Mouse (Mus musculus) embryonic facial prominence, embryonic 12.5 days (tissue): Measurements from ENCODE around the gene Card10. TPM values are rescaled to one million over a fixed set of nuclear protein-coding genes. Genes with fewer than 3 reads are reported as not detected.
A peak's percentile ranks its signal among the peaks of the same experiment; 100 is the strongest.

Experiments used
- ATAC-seq: fragments of 200-750 bp; cut with Nextera tagmentation; 2 replicates; pipeline ENCODE4 v1.8.0; 2017; ENCODE audit not compliant: insufficient number of reproducible peaks, insufficient read depth, low FRiP score, low TSS enrichment
- H3K27ac ChIP-seq: fragments of 300-500 bp; sonication (generic); 2 replicates; pipeline ENCODE4 v1.5.1; 2016; ENCODE audit warnings: mild to moderate bottlenecking
- H3K27me3 ChIP-seq: fragments of 300-500 bp; sonication (generic); 2 replicates; pipeline ENCODE4 v1.6.1; 2016; ENCODE audit warnings: mild to moderate bottlenecking, moderate library complexity
- H3K36me3 ChIP-seq: fragments of 300-500 bp; sonication (generic); 2 replicates; pipeline ENCODE4 v1.6.1; 2016; ENCODE audit warnings: mild to moderate bottlenecking
- H3K4me1 ChIP-seq: fragments of 300-500 bp; sonication (generic); 2 replicates; pipeline ENCODE4 v1.6.1; 2016
- H3K4me2 ChIP-seq: fragments of 300-500 bp; sonication (generic); replicated peaks from 2 replicates; pipeline ENCODE4 v1.6.1; 2016; ENCODE audit warnings: mild to moderate bottlenecking, moderate library complexity
- H3K4me3 ChIP-seq: fragments of 300-500 bp; sonication (generic); 2 replicates; pipeline ENCODE4 v1.5.1; 2016; ENCODE audit warnings: mild to moderate bottlenecking
- H3K9ac ChIP-seq: fragments of 300-500 bp; sonication (generic); 2 replicates; pipeline ENCODE4 v1.6.1; 2016; ENCODE audit warnings: mild to moderate bottlenecking, moderate library complexity
- H3K9me3 ChIP-seq: fragments of 300-500 bp; sonication (generic); 2 replicates; pipeline ENCODE4 v1.6.1; 2016; ENCODE audit warnings: mild to moderate bottlenecking, moderate library complexity
- WGBS: fragments of 180-500 bp; shearing (Covaris S2); methylation state at CpG from one replicate; pipeline ENCODE4 v1.1.7; 2016; 5-methylcytosine and 5-hydroxymethylcytosine counted together
- polyA plus RNA-seq: library from polyadenylated mRNA; unstranded; fragments of >200 nt; fragmentation: Nextera tagmentation; extraction: Ambion mirVana; gene quantifications from 2 replicates; pipeline ENCODE4 v1.2.1, GENCODE M21; 2016

The Card10 gene
- polyA plus RNA-seq, 1 experiment from 2014 or later: 3.6 TPM

DNA sequence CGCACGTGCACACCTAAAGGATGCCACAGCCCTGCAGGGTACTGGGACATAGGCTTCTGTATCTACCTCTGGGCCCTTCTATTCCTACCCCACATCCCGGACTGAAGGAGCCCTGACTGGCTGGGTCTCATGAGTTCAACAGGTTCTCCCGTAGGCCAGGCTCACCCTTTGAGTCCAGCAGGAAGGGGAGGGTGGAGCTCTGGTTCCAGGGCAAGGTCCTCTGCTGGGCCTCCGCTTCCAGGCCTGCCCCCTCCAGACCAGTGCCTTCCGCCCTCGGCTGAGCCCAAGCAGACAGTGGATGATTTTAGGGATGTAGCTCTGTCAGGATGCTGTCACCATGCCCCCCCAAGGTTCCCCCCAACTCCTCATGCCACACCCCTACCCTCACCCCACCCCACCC is 21.9 kb downstream of the Card10 start:
- WGBS: 81% methylated on average over 7 of the region's 7 CpGs
- Histone ChIP-seq H3K27ac (no peak overlapping the region), H3K4me3 (no peak overlapping the region)

DNA sequence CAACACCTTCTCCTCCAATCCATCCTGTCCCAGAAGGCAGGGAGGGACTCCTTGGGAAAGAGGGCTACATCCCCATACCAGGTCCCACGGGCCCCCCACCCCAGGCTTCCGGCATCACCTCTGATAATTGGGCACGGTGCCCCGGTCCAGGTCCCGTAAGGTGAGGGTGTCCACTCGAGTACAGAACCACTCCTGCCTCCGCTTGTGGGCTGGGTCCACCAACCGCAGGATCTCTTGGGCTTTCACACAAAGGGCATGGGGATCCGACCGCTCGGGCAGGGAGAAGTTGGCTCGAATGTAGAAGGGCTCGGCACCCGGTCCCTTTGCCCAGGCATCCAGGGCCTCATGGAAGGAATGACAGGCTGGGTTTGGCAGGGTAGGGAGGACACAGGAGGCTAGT is 22.5 kb downstream of the Card10 start:
- no peak overlapping the region for H3K27ac ChIP-seq
- no peaks in the 10 kb centered on the region for H3K36me3 ChIP-seq
- ATAC-seq: no peak
- 0 out of 2 replicates have a peak, but pooled peaks cover 8% of the 10 kb centered on the region for H3K4me1 ChIP-seq
- H3K4me3 ChIP-seq: no peak overlapping the region
- no peaks in the 10 kb centered on the region for H3K27me3 ChIP-seq
- 94% methylated on average over 14 of the region's 14 CpGs for WGBS
- no peaks in the 10 kb centered on the region for H3K9me3 ChIP-seq
- H3K4me2 ChIP-seq: no peak overlapping the region
- H3K9ac ChIP-seq: no peak overlapping the region

More for the DNA sequence above, 21.9 kb downstream of the Card10 start:
- Histone ChIP-seq H3K4me2 (no peak overlapping the region), H3K9ac (no peak overlapping the region), H3K36me3 (no peaks in the 10 kb centered on the region), H3K9me3 (no peaks in the 10 kb centered on the region), H3K27me3 (no peaks in the 10 kb centered on the region), H3K4me1 (0 out of 2 replicates have a peak, but pooled peaks cover 9% of the 10 kb centered on the region)
- no peak for ATAC-seq

DNA sequence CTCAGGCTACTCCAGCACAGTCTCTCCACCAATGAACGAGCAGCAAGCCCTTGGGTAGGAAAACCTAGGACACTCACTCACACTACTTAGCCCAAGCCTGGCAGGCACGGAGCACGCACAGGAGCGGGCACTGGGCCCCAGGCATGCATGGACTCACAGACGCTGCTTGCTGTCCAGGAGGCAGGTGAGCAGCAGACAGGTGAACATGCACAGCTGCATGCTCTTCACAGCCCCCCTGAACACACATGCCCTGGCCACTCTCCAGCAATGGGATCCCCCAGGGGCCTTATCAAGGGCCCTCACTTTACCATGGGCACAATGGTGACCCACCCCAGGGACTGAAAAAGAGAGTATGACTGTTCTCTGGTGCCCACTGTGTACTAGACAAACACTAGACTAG is 23.2 kb downstream of the Card10 start:
- H3K36me3 ChIP-seq: no peaks in the 10 kb centered on the region
- H3K4me1 ChIP-seq: 0 out of 2 replicates have a peak, but pooled peaks cover 8% of the 10 kb centered on the region
- H3K9me3 ChIP-seq: no peaks in the 10 kb centered on the region
- H3K27ac ChIP-seq: no peak overlapping the region
- no peaks in the 10 kb centered on the region for H3K27me3 ChIP-seq
- WGBS: 90% methylated on average over 5 of the region's 5 CpGs
- ATAC-seq: no peak
- H3K4me2 ChIP-seq: no peak overlapping the region
- H3K4me3 ChIP-seq: no peak overlapping the region
- no peak overlapping the region for H3K9ac ChIP-seq

DNA sequence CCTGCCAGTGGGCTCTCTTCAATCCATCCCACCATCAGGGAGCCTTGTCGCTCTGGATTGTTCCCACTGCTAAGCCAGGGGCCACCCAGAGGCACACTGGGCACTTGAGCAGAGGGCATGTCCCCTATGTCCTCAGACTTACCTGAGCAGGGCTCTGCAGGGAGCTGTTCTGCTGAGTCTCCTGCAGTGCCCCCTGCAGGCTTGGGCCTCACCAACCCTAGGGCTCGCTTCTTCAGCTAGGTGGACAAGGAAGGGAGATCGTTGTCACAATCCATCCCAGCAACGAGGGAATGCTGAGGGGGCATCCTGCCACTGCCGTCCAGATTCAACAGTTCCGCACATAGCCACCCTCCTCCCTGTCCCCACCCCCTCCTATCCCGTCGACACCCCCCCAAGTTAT is 23.6 kb downstream of the Card10 start:
- Histone ChIP-seq H3K4me2 (no peak overlapping the region), H3K4me3 (no peak overlapping the region), H3K27ac (no peak overlapping the region), H3K9me3 (no peaks in the 10 kb centered on the region), H3K9ac (no peak overlapping the region), H3K4me1 (0 out of 2 replicates have a peak, but pooled peaks cover 8% of the 10 kb centered on the region), H3K36me3 (no peaks in the 10 kb centered on the region), H3K27me3 (no peaks in the 10 kb centered on the region)
- 64% methylated on average over 8 of the region's 8 CpGs for WGBS
- no peak for ATAC-seq

DNA sequence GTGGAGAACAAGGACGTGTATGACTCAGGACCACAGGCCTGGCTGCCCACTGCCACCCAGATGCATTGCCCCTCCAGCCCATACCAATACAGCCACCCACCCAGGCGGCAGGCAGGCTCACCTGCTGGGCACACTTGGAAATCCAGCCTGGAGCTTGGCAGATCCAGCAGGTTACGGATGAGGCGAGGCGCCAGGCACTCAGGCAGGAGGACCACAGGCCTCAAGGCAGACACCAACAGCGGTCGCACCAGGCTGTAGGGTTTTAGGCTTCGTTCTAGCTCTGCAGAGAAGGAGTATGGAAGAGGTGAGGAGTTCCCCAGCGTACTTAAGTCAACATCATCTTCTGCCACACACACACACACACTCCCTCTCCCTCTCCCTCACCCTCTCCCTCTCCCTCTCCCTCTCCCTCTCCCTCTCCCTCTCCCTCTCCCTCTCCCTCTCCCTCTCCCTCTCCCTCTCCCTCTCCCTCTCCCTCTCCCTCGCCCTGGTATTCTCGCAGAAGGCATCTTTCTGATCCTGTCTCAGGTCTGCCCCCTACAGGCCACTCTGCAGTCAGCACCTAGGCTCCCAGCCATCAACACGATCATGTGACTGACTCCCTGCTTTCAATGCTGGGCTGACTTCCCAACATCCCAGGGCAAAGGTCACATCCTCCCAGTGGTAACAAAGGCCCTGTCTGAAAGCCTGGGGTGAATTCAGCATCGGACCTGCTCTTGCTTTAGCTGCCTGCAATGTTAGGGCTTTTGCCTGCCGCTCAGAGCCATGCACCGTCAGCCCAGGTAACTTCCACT is 24.6 kb downstream of the Card10 start:
- no peak overlapping the region for H3K4me3 ChIP-seq
- no peak overlapping the region; the same call in 1 of the 2 replicates for H3K9ac ChIP-seq
- no peak for ATAC-seq
- H3K27me3 ChIP-seq: no peaks in the 10 kb centered on the region
- WGBS: 51% methylated on average over 13 of the region's 15 CpGs
- no peaks in the 10 kb centered on the region for H3K9me3 ChIP-seq
- H3K4me1 ChIP-seq: peaks cover 12% of the 10 kb centered on the region; the same call in 1 of the 2 replicates
- H3K4me2 ChIP-seq: no peak overlapping the region
- no peaks in the 10 kb centered on the region for H3K36me3 ChIP-seq
- peak overlapping the region; percentile 41; the same call in 1 of the 2 replicates for H3K27ac ChIP-seq

DNA sequence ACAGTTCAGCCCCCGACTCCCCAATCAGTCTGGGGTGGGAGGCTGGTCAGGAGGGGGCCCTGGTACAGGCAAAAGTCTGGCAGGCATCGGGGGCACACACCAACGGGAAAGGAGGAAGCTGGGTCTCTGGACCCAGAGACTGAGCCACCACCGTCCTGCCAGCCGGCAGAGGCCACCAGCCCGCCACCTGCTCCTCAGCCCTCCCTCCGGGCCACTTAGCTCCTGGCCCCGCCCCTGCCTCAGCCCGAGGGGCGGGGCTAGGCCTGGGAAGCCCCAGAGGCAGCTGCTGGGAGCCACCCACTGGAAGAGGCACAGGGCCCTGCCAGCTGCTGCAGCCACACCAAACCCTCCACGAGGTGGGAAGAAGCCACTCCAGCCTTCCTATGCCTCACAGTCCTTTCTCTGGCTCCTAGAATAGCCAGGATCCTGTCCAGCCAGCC is 29.5 kb downstream of the Card10 start, which contains the start of gene Mfng:
Gene Mfng (minus strand): TSS at position 186 of the 440 bp plus-strand sequence.
- peaks cover 2% of the 10 kb centered on the region; the same call in 1 of the 2 replicates for H3K27me3 ChIP-seq
- peak within 1 kb of the TSS; percentile 29 for H3K4me2 ChIP-seq
- peak; percentile 36; the same call in 1 of the 2 replicates for ATAC-seq
- H3K9me3 ChIP-seq: no peaks in the 10 kb centered on the region
- H3K4me1 ChIP-seq: peaks cover 20% of the 10 kb centered on the region; the same call in 1 of the 2 replicates
- H3K9ac ChIP-seq: peak within 1 kb of the TSS; percentile 13
- 5% methylated on average over 11 of the region's 11 CpGs for WGBS
- peak within 1 kb of the TSS; percentile 63 for H3K27ac ChIP-seq
- H3K36me3 ChIP-seq: no peaks in the 10 kb centered on the region
- peak within 1 kb of the TSS; percentile 21 for H3K4me3 ChIP-seq

DNA sequence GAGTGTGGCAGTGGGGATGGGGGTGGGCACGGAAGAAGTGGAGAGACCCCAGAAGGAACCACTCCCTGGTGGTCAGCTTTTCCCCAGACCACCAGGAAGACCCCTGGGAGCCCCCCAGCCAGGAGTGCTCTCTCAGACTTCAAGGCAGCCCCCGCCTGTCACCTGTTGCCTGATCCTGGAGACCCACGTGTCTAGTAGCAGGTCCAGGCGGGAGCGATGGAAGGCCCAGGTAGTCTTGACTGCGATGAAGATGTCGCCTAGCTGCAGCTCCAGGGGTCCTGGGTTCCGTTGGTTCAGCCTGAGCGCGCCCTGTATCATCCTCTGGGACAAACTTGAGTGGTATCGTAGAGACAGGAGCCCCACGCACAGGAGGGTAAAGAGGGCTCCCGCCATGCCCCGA is 30.0 kb downstream of the Card10 start:
- H3K27ac ChIP-seq: peak overlapping the region; percentile 63; the same call in 1 of the 2 replicates
- WGBS: 41% methylated on average over 14 of the region's 14 CpGs
- ATAC-seq: peak; percentile 3; the same call in 1 of the 2 replicates
- H3K4me2 ChIP-seq: peak overlapping the region; percentile 29
- H3K4me3 ChIP-seq: peak overlapping the region; percentile 21
- H3K4me1 ChIP-seq: peaks cover 17% of the 10 kb centered on the region; the same call in 1 of the 2 replicates
- no peaks in the 10 kb centered on the region for H3K9me3 ChIP-seq
- H3K9ac ChIP-seq: peak overlapping the region; percentile 13; the same call in 1 of the 2 replicates
- no peaks in the 10 kb centered on the region for H3K36me3 ChIP-seq
- H3K27me3 ChIP-seq: peaks cover 2% of the 10 kb centered on the region; the same call in 1 of the 2 replicates

DNA sequence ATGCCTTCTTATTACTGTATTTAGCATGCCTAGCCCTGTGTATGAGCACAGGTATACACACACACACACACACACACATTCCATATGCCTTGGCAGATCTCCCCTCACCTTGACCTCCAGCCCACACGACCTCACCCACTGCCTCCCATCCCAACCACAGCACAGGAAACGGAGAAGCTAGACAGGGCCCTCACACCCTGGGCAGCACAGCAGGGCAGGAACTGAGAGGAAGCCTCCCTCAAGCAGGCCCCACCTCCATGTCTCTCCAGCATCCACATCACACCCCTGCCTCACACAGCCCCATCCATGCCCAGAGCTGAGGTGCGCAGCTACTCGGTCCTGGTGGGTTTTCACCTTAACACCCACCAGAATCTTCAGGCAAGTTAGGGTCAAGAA is 30.5 kb downstream of the Card10 start:
- H3K4me3 ChIP-seq: peak overlapping the region; percentile 21
- no peaks in the 10 kb centered on the region for H3K36me3 ChIP-seq
- peaks cover 2% of the 10 kb centered on the region; the same call in 1 of the 2 replicates for H3K27me3 ChIP-seq
- peak overlapping the region; percentile 29 for H3K4me2 ChIP-seq
- 49% methylated on average over 4 of the region's 4 CpGs for WGBS
- 0 out of 2 replicates have a peak overlapping the region, but pooled peaks have one; percentile 7 for H3K9ac ChIP-seq
- no peak for ATAC-seq
- H3K27ac ChIP-seq: 0 out of 2 replicates have a peak overlapping the region, but pooled peaks have one; percentile 63
- no peaks in the 10 kb centered on the region for H3K9me3 ChIP-seq
- H3K4me1 ChIP-seq: peaks cover 16% of the 10 kb centered on the region; the same call in 1 of the 2 replicates

DNA sequence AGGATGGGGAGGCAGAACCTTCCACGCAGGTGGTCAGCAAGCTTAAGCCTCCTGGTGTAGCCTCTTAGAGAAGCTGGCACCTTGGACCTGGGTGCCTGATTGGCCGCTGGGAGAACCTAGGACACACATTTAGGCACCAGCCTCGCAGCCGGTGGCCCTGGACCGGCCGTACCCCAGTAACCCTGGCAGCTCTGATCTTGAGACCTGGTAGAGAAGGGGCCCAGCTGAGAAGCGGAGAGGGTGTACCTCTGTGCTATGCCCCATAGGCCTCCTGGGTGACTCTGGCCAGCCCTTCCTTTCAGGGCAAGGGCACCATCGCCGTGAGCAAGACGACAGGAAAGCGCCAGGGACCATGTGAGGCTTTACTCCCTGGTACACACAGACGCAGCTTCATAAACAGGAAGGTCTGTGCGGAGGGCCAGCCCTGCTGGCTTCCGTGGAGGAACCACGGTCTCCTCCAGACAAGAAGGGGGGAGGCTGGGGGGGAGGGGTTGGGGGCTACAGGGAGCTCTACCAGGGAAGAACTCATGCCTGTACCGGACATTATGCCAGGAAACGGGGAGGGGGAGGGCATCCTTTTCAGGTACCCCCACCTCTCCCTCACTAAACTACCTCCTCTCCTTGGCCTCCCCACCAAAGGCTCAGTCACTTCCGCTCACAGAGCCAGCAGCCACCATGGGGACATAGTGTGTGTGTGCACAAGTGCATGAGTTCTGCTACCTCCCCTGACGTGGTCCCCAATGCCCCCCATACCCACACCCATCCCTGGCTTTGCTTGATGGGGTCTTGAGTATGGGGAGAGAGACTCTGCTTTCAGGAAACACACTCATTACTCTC is 31.1 kb downstream of the Card10 start:
- Histone ChIP-seq H3K4me3 (peak overlapping the region; percentile 21; the same call in 1 of the 2 replicates), H3K36me3 (no peaks in the 10 kb centered on the region), H3K27me3 (peaks cover 2% of the 10 kb centered on the region; the same call in 1 of the 2 replicates), H3K4me1 (peaks cover 16% of the 10 kb centered on the region; the same call in 1 of the 2 replicates), H3K27ac (peak overlapping the region; percentile 70), H3K9ac (0 out of 2 replicates have a peak overlapping the region, but pooled peaks have one; percentile 7), H3K4me2 (peak overlapping the region; percentile 29), H3K9me3 (no peaks in the 10 kb centered on the region)
- WGBS: 58% methylated on average over 19 of the region's 19 CpGs
- no peak for ATAC-seq

DNA sequence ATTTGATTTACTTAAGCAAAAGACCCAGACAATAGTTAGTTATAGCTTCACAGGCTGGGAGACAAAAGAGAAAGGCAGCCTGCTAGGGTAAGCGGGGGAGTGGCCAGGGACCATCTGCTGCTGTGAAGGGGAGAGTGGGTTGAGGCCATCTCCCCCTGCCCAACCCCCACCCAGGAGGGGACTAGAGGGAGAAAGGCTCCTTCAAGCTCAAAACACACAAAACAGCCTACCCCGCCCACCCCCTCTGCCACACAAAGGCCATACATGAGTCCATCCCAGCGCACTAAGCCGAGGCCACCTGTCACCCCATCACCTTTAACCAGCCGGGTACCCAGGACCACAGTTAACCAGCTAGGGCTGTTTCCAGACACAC is 31.9 kb downstream of the Card10 start:
- H3K36me3 ChIP-seq: no peaks in the 10 kb centered on the region
- no peak for ATAC-seq
- 44% methylated on average over 5 of the region's 5 CpGs for WGBS
- H3K4me2 ChIP-seq: peak overlapping the region; percentile 29
- H3K27ac ChIP-seq: peak overlapping the region; percentile 73
- H3K4me3 ChIP-seq: 0 out of 2 replicates have a peak overlapping the region, but pooled peaks have one; percentile 0
- no peaks in the 10 kb centered on the region for H3K9me3 ChIP-seq
- peaks cover 16% of the 10 kb centered on the region; the same call in 1 of the 2 replicates for H3K4me1 ChIP-seq
- H3K9ac ChIP-seq: peak overlapping the region; percentile 4; the same call in 1 of the 2 replicates
- H3K27me3 ChIP-seq: peaks cover 2% of the 10 kb centered on the region; the same call in 1 of the 2 replicates
